Mouse (Mus musculus) liver, embryonic 14.5 days (tissue): Measurements from ENCODE around the gene Cnot2. TPM values are rescaled to one million over a fixed set of nuclear protein-coding genes. Genes with fewer than 3 reads are reported as not detected.

Source experiments
- ATAC-seq: fragments of 200-750 bp; cut with Nextera tagmentation; 2 replicates; pipeline ENCODE4 v1.8.0; 2017; ENCODE audit warnings: moderate number of reproducible peaks, mild to moderate bottlenecking, moderate library complexity; ENCODE audit not compliant: insufficient read depth
- DNase-seq, 3 experiments: peaks; one replicate each; pipeline ENCODE4 v3.0.0-alpha.2; 2012 to 2013; ENCODE audit warnings: low read depth in 3 of 3, low spot score in 3 of 3
- H3K27ac ChIP-seq: fragments of 300-500 bp; sonication (generic); 2 replicates; pipeline ENCODE4 v1.5.1; 2014; ENCODE audit warnings: moderate library complexity, mild to moderate bottlenecking, control low read depth, inconsistent platforms
- H3K27me3 ChIP-seq: fragments of 300-500 bp; sonication (generic); 2 replicates; pipeline ENCODE4 v1.6.1; 2014; ENCODE audit warnings: mild to moderate bottlenecking, low read length, moderate library complexity; ENCODE audit not compliant: control insufficient read depth, insufficient read depth
- H3K36me3 ChIP-seq: fragments of 300-500 bp; sonication (generic); replicated peaks from 2 replicates; pipeline ENCODE4 v1.6.1; 2014; ENCODE audit warnings: low read depth; ENCODE audit not compliant: control insufficient read depth, insufficient read depth
- H3K4me1 ChIP-seq, 2 experiments: fragments of 200-500 bp in 1 of 2; fragments of 300-500 bp in 1 of 2; sonication (generic) in 1 of 2; replicated peaks; 2 replicates each; pipeline ENCODE4 v1.6.1; 2012 to 2014; ENCODE audit warnings: antibody characterized with exemption in 1 of 2, inconsistent platforms in 1 of 2, low read length in 1 of 2; ENCODE audit not compliant: control insufficient read depth in 2 of 2, insufficient read depth in 2 of 2
- H3K4me2 ChIP-seq: fragments of 300-500 bp; sonication (generic); 2 replicates; pipeline ENCODE4 v1.6.1; 2014; ENCODE audit warnings: low read depth, mild to moderate bottlenecking, control low read depth, moderate library complexity
- H3K4me3 ChIP-seq, 2 experiments: fragments of 200-500 bp in 1 of 2; fragments of 300-500 bp in 1 of 2; sonication (generic) in 1 of 2; 2 replicates each; pipeline ENCODE4 v1.5.1; 2012 to 2014; ENCODE audit warnings: low read depth in 2 of 2, low read length in 2 of 2, mild to moderate bottlenecking in 2 of 2, control low read depth in 1 of 2, inconsistent platforms in 1 of 2, moderate library complexity in 1 of 2; ENCODE audit not compliant: insufficient read depth in 1 of 2
- H3K9ac ChIP-seq: fragments of 300-500 bp; sonication (generic); replicated peaks from 2 replicates; pipeline ENCODE4 v1.6.1; 2014; ENCODE audit warnings: mild to moderate bottlenecking, control low read depth, moderate library complexity
- H3K9me3 ChIP-seq: fragments of 300-500 bp; sonication (generic); 2 replicates; pipeline ENCODE4 v1.6.1; 2016; ENCODE audit warnings: low read length, mixed read lengths; ENCODE audit not compliant: control insufficient read depth
- CTCF ChIP-seq: IDR thresholded peaks from 2 replicates; pipeline ENCODE4 v1.5.1; 2016; ENCODE audit warnings: antibody characterized with exemption, low read depth, control low read depth
- EP300 ChIP-seq: IDR thresholded peaks from 2 replicates; pipeline ENCODE4 v1.6.1; 2016; ENCODE audit warnings: antibody characterized with exemption, low read depth
- WGBS: fragments of 180-500 bp; shearing (Covaris S2); extraction: QIAGEN DNeasy Blood & Tissue Kit; methylation state at CpG from one replicate; pipeline ENCODE4 v1.1.7; 2014; ENCODE audit not compliant: insufficient replicate concordance; 5-methylcytosine and 5-hydroxymethylcytosine counted together
- polyA plus RNA-seq, 2 experiments: library from polyadenylated mRNA; depleted of rRNA in 1 of 2; stranded (reverse) in 1 of 2; unstranded in 1 of 2; fragments of >200 nt; fragmentation: Nextera tagmentation in 1 of 2; extraction: Ambion mirVana in 1 of 2; gene quantifications; 2 replicates each; pipeline versions ENCODE4 v1.2.1 to v1.2.3; 2012 to 2014

Cnot2 gene
- polyA plus RNA-seq, 2 experiments = 23.2 to 38.0 TPM

DNA sequence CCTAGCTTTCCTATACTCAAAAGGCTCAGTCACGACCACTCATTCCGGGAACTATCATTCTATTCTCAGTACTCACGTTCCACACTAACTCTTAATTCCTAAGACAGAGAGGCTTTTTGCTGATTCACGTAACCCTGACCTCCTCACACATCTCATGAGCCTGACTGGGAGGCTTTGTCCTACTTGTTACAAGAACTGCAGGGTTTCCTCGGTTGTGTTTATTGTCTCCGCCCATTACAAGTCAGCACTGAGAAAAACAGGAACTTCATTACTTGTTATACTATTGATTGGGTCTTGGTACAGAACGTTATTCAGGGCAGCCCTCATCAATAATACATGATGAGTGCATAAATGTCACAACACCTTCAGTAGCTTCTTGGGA lies 68.1 kb downstream of the Cnot2 start:
- Histone ChIP-seq H3K27ac (no peak overlapping the region), H3K27me3 (no peaks in the 10 kb centered on the region), H3K4me1 (no peaks in the 10 kb centered on the region), H3K4me3 (no peak overlapping the region), H3K9ac (no peak overlapping the region), H3K9me3 (no peaks in the 10 kb centered on the region), H3K36me3 (no peaks in the 10 kb centered on the region), H3K4me2 (no peak overlapping the region)
- WGBS = 53% methylated on average over 7 of the region's 7 CpGs
- ATAC-seq (no peak), DNase-seq (no peak)
- no peak for TF ChIP-seq CTCF
- TF ChIP-seq EP300 = no peak

DNA sequence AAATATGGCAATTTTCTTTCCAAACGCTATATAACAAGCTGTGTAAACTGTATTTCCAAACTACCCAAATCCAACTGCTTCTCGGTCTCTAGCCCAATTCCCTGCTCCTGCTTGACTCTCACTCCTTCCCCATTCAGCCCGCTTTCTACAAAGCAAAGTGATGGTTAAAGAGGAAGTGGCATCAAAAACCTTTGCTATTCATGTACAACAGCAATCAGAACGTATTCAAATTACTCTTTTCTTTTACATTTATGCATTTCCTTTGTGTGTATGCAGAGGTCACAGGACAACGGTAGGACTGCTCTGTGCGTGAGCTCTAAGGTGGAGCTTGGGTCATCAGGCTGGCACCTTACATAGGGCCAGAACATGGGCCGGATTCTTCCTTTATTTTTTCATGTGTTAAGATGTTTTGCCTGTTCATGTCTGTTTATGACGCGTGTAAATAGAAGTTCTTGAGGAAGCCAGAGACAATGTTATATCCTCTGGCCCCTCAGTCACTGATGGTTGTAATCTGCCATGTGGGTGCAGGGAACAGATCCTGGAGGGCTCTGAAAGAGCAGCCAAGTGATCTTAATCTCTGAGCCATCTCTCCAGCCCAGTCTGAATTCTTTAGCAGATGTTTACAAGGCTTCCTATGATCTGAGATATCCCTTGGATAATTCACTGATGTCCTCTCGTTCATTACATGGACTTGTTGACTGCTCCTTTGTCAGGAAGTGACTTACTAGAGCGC lies 68.6 kb downstream of the Cnot2 start:
- Histone ChIP-seq H3K4me1 (no peaks in the 10 kb centered on the region), H3K27me3 (no peaks in the 10 kb centered on the region), H3K4me2 (no peak overlapping the region), H3K9me3 (no peaks in the 10 kb centered on the region), H3K9ac (no peak overlapping the region), H3K27ac (no peak overlapping the region), H3K4me3 (no peak overlapping the region), H3K36me3 (no peaks in the 10 kb centered on the region)
- TF ChIP-seq CTCF (no peak), EP300 (no peak)
- ATAC-seq (no peak), DNase-seq (no peak)
- 77% methylated on average over 11 of the region's 11 CpGs for WGBS

DNA sequence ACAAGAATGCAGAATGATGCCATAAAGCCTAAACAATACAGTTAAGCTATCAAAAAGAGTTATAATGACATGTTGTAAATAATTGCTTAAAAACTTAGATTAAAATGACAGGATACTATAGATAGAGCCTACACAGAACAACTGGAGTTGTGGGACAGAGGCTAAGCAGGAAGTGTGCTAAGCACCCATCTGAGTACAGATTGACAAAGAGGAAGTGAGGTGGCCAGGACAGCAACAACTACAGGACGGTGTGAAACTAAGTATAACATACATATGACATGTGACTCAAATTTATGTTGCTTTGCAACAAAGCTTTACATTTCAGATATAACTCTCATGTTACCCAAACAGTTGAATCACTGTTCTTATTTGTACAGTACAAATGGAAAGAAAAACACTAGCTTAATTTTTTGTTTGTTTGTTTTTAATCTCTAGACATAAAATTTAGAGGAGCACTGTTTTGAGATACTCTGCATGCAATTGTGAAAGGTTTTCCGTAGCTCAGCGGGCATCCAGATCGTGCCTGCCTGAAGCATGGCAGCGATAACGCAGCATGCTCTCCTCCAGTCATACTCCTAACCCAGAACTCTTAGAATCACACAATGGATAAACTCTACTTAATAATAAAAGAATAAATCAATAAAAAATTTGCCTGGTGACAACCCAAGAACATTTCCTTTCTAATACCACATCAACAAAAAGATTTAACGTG lies 75.9 kb downstream of the Cnot2 start:
- Histone ChIP-seq H3K27ac (no peak overlapping the region), H3K36me3 (no peaks in the 10 kb centered on the region), H3K4me2 (no peak overlapping the region), H3K9me3 (no peaks in the 10 kb centered on the region), H3K9ac (no peak overlapping the region), H3K4me3 (no peak overlapping the region), H3K4me1 (0 out of 4 replicates have a peak, but pooled peaks cover 0 to 1% of the 10 kb centered on the region in 2 experiments), H3K27me3 (no peaks in the 10 kb centered on the region)
- TF ChIP-seq EP300 = no peak
- TF ChIP-seq CTCF = no peak
- no peak for DNase-seq
- ATAC-seq = no peak
- 68% methylated on average over 7 of the region's 7 CpGs for WGBS

DNA sequence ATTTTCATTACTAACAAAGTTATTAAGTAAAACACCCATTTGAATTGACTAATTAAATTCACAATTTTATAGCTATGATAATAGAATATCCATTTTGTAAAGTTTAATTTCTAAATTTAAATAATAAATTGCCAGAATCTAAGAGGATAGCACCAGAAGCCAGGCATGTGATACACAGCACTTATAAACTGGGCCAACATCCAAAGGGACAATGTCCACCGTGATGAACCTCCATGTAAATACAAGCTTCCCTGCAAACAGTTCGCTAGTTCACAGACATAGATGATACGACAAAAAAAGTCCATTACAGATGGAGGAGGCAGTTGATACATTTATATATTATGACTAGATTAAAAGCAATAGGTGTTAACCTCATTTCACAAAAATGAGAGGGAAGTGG lies 88.5 kb downstream of the Cnot2 start:
- no peak overlapping the region for H3K27ac ChIP-seq
- no peaks in the 10 kb centered on the region for H3K4me1 ChIP-seq
- DNase-seq = no peak
- H3K4me3 ChIP-seq = no peak overlapping the region
- H3K4me2 ChIP-seq = no peak overlapping the region
- no peaks in the 10 kb centered on the region for H3K9me3 ChIP-seq
- no peak for ATAC-seq
- peaks cover 10% of the 10 kb centered on the region for H3K36me3 ChIP-seq
- no peak for TF ChIP-seq EP300
- TF ChIP-seq CTCF = no peak
- no peaks in the 10 kb centered on the region for H3K27me3 ChIP-seq
- 79% methylated on average over 3 of the region's 3 CpGs for WGBS
- no peak overlapping the region for H3K9ac ChIP-seq

DNA sequence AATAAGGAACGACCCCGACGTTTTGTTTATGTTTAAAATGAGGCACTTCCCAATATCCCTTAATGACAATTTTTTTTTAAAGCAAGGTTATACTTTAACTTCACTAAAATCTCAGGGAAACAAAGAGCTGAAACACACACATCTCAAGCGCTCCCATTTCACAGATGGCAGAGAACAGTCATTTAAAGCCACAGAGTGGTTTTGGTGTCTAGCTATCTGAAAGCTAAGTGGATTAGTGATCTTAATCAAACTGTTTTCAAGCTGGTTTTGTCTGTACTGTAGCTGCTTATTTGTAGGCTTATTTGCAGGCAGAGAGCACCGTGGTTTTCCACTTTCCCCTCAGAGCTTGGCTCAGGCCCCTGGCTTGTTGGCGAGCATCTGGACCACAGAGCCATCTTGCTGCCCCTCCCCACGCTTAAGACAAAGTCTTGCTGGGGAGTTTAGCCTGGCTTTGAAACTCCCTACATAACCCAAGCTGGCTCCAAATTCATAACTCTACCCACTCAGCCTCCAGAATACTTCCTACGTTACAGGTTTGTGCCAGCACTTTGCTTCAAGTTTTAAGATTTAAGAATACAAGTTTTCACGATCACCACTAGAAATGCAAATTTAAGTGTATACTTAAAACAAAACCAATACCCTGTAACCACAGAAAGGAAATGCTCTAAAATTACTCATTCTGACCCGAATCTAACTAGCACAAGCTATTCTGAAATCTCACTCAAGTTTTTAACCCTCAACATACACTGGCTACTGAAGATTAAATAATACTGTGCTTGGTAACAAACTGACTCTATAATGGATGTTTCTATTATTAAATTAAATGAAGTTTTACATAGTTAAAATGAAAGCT lies 94.2 kb downstream of the Cnot2 start:
- WGBS = 70% methylated on average over 10 of the region's 10 CpGs
- no peak overlapping the region for H3K27ac ChIP-seq
- peaks cover 7% of the 10 kb centered on the region for H3K36me3 ChIP-seq
- H3K27me3 ChIP-seq = no peaks in the 10 kb centered on the region
- DNase-seq (no peak), ATAC-seq (no peak)
- H3K4me2 ChIP-seq = no peak overlapping the region
- no peak overlapping the region for H3K9ac ChIP-seq
- no peaks in the 10 kb centered on the region for H3K9me3 ChIP-seq
- H3K4me3 ChIP-seq = no peak overlapping the region
- H3K4me1 ChIP-seq = no peaks in the 10 kb centered on the region
- no peak for TF ChIP-seq CTCF
- no peak for TF ChIP-seq EP300
